Mouse (Mus musculus) lung, embryonic 16.5 days (tissue): Measurements from ENCODE around the gene Lman2. TPM values are rescaled to one million over a fixed set of nuclear protein-coding genes. Genes with fewer than 3 reads are reported as not detected.

Experiments used
- ATAC-seq: fragments of 200-750 bp; cut with Nextera tagmentation; 2 replicates; pipeline ENCODE4 v1.8.0; 2017; ENCODE audit warnings: low read depth, mild to moderate bottlenecking, moderate library complexity
- H3K27ac ChIP-seq: fragments of 300-500 bp; sonication (generic); 2 replicates; pipeline ENCODE4 v1.5.1; 2014; ENCODE audit warnings: mild to moderate bottlenecking, control low read depth, low read length
- H3K27me3 ChIP-seq: fragments of 300-500 bp; sonication (generic); 2 replicates; pipeline ENCODE4 v1.6.1; 2014; ENCODE audit warnings: low read depth, low read length, mixed read lengths; ENCODE audit not compliant: control insufficient read depth, insufficient read depth
- H3K36me3 ChIP-seq: fragments of 300-500 bp; sonication (generic); 2 replicates; pipeline ENCODE4 v1.6.1; 2014; ENCODE audit warnings: low read length; ENCODE audit not compliant: control insufficient read depth, insufficient read depth
- H3K4me1 ChIP-seq: fragments of 300-500 bp; sonication (generic); replicated peaks from 2 replicates; pipeline ENCODE4 v1.6.1; 2014; ENCODE audit warnings: low read length, mixed read lengths; ENCODE audit not compliant: control insufficient read depth, insufficient read depth
- H3K4me2 ChIP-seq: fragments of 300-500 bp; sonication (generic); 2 replicates; pipeline ENCODE4 v1.6.1; 2014; ENCODE audit warnings: low read depth, low read length, control low read depth
- H3K4me3 ChIP-seq: fragments of 300-500 bp; sonication (generic); 2 replicates; pipeline ENCODE4 v1.5.1; 2014; ENCODE audit warnings: mild to moderate bottlenecking, low read length, control low read depth
- H3K9ac ChIP-seq: fragments of 300-500 bp; sonication (generic); 2 replicates; pipeline ENCODE4 v1.6.1; 2014; ENCODE audit warnings: low read length, control low read depth
- H3K9me3 ChIP-seq: fragments of 300-500 bp; sonication (generic); 2 replicates; pipeline ENCODE4 v1.6.1; 2016; ENCODE audit warnings: low read length; ENCODE audit not compliant: control insufficient read depth
- WGBS: fragments of 180-500 bp; shearing (Covaris S2); extraction: QIAGEN DNeasy Blood & Tissue Kit; methylation state at CpG from one replicate; pipeline ENCODE4 v1.1.7; 2014; 5-methylcytosine and 5-hydroxymethylcytosine counted together
- polyA plus RNA-seq: library from polyadenylated mRNA; unstranded; fragments of >200 nt; fragmentation: Nextera tagmentation; extraction: Ambion mirVana; gene quantifications from 2 replicates; pipeline ENCODE4 v1.2.1, GENCODE M21; 2015

Lman2 gene
- polyA plus RNA-seq, 1 experiment from 2014 or later: 101 TPM

GRCm38 (mm10) chr13:55374206-55374924 is 11.8 kb upstream of the Lman2 start:
- H3K9me3 ChIP-seq: no peaks in the 10 kb centered on the region
- H3K4me3 ChIP-seq: no peak overlapping the region
- no peak for ATAC-seq
- no peak overlapping the region for H3K9ac ChIP-seq
- no peak overlapping the region for H3K27ac ChIP-seq
- H3K27me3 ChIP-seq: peaks cover 20% of the 10 kb centered on the region
- H3K36me3 ChIP-seq: no peaks in the 10 kb centered on the region
- H3K4me2 ChIP-seq: no peak overlapping the region
- WGBS: 51% methylated on average over 6 of the region's 6 CpGs
- peaks cover under 1% of the 10 kb centered on the region for H3K4me1 ChIP-seq

- H3K9ac ChIP-seq: no peak overlapping the region
- H3K27me3 ChIP-seq: no peaks in the 10 kb centered on the region
- no peak for ATAC-seq
- H3K9me3 ChIP-seq: no peaks in the 10 kb centered on the region
- H3K4me2 ChIP-seq: no peak overlapping the region
- H3K4me3 ChIP-seq: no peak overlapping the region
- no peak overlapping the region for H3K27ac ChIP-seq
- no peaks in the 10 kb centered on the region for H3K36me3 ChIP-seq
- H3K4me1 ChIP-seq: peaks cover 3% of the 10 kb centered on the region
- WGBS: 54% methylated on average over 5 of the region's 5 CpGs
Measured at GRCm38 (mm10) chr13:55371740-55372139, 9.2 kb upstream of the Lman2 start.

DNA sequence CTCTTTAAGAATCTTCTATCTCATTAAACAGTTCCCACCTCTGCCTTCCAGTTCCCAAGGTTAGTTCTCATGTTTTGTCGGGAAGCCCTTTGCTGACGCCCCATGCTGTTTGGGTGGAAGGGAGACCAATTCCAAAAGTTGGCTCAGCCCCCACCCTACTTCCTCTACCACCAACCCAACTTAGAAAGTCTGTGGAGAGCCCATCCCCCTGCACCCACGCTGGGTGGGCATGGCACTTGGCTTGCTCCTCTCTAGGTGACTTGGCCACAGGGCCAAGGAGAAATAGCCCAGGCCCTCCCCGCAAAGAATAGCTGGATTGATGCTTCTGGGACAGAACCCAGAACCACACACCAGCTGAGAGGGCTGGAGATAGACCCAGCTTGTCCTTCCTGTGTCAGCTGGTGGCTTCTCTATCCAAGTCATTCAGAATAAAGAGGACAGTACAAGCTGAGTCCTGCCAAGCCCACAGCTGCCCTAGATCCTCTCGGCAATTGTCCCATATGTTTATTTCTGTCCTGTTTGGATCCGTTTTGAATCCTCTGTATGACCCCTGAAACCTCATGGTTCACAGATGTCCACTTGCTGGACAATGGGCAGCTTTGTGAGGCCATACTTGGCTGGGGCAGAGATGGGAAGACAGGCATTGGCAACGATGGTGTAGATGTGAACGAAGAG is 8.6 kb upstream of the Lman2 start:
- Histone ChIP-seq H3K4me3 (no peak overlapping the region), H3K4me1 (peaks cover 3% of the 10 kb centered on the region), H3K9me3 (no peaks in the 10 kb centered on the region), H3K27ac (no peak overlapping the region), H3K27me3 (no peaks in the 10 kb centered on the region), H3K4me2 (no peak overlapping the region), H3K36me3 (no peaks in the 10 kb centered on the region), H3K9ac (no peak overlapping the region)
- WGBS: 57% methylated on average over 8 of the region's 8 CpGs
- ATAC-seq: no peak

DNA sequence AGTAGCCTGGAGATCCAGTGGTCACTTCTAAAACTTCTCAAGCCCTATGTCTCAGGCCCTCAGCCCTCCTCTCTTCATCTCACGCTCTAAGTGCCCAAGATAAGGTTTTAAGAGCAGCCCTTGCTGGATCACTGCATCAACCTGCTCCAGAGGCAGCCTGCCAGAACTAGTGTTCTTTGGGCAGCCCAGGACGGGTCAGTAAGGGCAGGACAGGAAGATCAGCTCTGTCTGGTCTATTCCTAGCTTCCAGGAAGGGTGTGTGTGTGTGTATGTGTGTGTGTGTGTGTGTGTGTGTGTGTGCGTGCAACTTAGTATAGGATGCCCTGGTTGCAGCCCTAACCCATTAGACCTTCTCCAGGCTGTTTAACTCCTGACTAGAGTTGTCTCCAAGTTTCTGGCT is 7.7 kb upstream of the Lman2 start:
- no peak overlapping the region for H3K4me2 ChIP-seq
- no peaks in the 10 kb centered on the region for H3K36me3 ChIP-seq
- peaks cover 3% of the 10 kb centered on the region for H3K4me1 ChIP-seq
- no peaks in the 10 kb centered on the region for H3K9me3 ChIP-seq
- no peak for ATAC-seq
- H3K9ac ChIP-seq: no peak overlapping the region
- no peak overlapping the region for H3K4me3 ChIP-seq
- 50% methylated on average over 3 of the region's 3 CpGs for WGBS
- H3K27ac ChIP-seq: no peak overlapping the region
- no peaks in the 10 kb centered on the region for H3K27me3 ChIP-seq

DNA sequence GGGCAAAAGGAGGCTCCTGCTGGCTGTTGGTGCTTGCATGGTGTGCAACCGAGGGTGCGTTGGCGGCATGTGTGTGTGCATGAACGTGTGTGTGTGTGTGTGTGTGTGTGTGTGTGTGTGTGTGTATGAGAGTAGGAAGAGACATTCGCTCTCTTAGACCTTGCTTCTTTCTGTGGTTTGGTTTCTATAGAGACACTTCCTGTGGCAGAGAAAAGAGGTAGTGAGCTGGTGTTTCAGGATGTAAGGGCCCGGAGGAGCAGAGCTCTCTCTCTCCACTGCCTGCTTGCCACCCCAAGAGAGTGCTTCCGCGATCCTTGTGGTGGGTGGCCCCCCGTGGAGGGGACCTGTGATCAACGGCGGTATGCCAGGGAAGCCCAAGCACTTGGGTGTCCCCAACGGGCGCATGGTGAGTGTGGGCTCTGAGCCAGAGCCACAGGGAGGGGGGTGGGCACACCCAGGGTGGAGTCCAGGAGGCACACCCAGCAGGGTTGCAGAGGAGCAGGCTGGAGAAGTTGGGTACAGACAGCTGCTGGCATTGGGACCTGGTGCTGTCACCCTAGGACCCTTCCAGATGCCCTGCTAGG is 7.0 kb upstream of the Lman2 start, which contains the start of gene Rgs14:
Gene Rgs14, plus strand, starts transcription at position 202 of the 584 bp plus-strand sequence.
- Histone ChIP-seq H3K9me3 (no peaks in the 10 kb centered on the region), H3K4me1 (peaks cover 3% of the 10 kb centered on the region), H3K36me3 (no peaks in the 10 kb centered on the region), H3K4me2 (peak within 1 kb of the TSS; percentile 33; the same call in 1 of the 2 replicates), H3K9ac (no peak within 1 kb of the TSS), H3K27me3 (no peaks in the 10 kb centered on the region), H3K27ac (no peak within 1 kb of the TSS; the same call in 1 of the 2 replicates), H3K4me3 (peak within 1 kb of the TSS; percentile 20)
- WGBS: 37% methylated on average over 13 of the region's 13 CpGs
- ATAC-seq: peak; percentile 58

DNA sequence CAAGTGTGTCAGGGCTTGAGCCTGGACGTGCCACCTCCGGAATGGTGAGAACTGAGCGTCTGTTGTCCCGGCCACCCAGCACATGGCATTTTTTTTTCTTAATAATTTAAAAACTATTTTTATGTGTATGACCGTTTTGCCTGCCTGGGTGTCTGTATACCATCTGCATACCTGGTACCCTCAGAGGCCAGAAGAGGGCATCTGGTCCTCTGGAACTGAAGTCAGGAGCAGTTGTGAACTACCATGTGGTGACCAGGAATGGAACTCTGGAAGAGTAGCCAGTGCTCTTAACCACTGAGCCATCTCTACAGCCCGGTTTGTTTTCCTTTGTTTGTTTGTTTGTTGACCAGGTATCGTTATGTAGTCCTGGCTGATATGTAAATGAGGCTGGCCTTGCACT is 5.8 kb upstream of the Lman2 start:
- Histone ChIP-seq H3K4me1 (peaks cover 3% of the 10 kb centered on the region), H3K27me3 (no peaks in the 10 kb centered on the region), H3K4me3 (no peak overlapping the region), H3K9me3 (no peaks in the 10 kb centered on the region), H3K4me2 (no peak overlapping the region), H3K9ac (no peak overlapping the region), H3K27ac (no peak overlapping the region), H3K36me3 (no peaks in the 10 kb centered on the region)
- WGBS: 64% methylated on average over 7 of the region's 7 CpGs
- ATAC-seq: no peak

GRCm38 (mm10) chr13:55361974-55362452 is 570 bp downstream of the Lman2 start:
- H3K36me3 ChIP-seq: peaks cover 11% of the 10 kb centered on the region
- no peaks in the 10 kb centered on the region for H3K27me3 ChIP-seq
- ATAC-seq: peak; percentile 26
- peak overlapping the region; percentile 95 for H3K9ac ChIP-seq
- H3K27ac ChIP-seq: peak overlapping the region; percentile 93
- no peaks in the 10 kb centered on the region for H3K9me3 ChIP-seq
- peaks cover 14% of the 10 kb centered on the region for H3K4me1 ChIP-seq
- under 1% methylated on average over 32 of the region's 32 CpGs for WGBS
- H3K4me2 ChIP-seq: peak overlapping the region; percentile 91
- H3K4me3 ChIP-seq: peak overlapping the region; percentile 98

- Histone ChIP-seq H3K4me1 (peaks cover 14% of the 10 kb centered on the region), H3K36me3 (peaks cover 11% of the 10 kb centered on the region), H3K4me2 (peak overlapping the region; percentile 91), H3K27ac (no peak overlapping the region), H3K27me3 (no peaks in the 10 kb centered on the region), H3K9ac (peak overlapping the region; percentile 13; the same call in 1 of the 2 replicates), H3K9me3 (no peaks in the 10 kb centered on the region), H3K4me3 (peak overlapping the region; percentile 98)
- ATAC-seq: no peak
Measured at GRCm38 (mm10) chr13:55361145-55361544, 1.4 kb downstream of the Lman2 start.

- Histone ChIP-seq H3K4me3 (no peak overlapping the region), H3K9me3 (no peaks in the 10 kb centered on the region), H3K4me2 (no peak overlapping the region), H3K27me3 (no peaks in the 10 kb centered on the region), H3K36me3 (peaks cover 63% of the 10 kb centered on the region), H3K27ac (no peak overlapping the region), H3K9ac (no peak overlapping the region), H3K4me1 (no peaks in the 10 kb centered on the region)
- WGBS: 75% methylated on average over 11 of the region's 11 CpGs
- ATAC-seq: 0 out of 2 replicates have a peak, but pooled peaks have one; percentile 10
Measured at GRCm38 (mm10) chr13:55346745-55347144, 15.8 kb downstream of the Lman2 start.
